Comparison of ENCODE assay signal across 32 mouse cellular contexts in genomic region chr2:181130245-181130644, GRCm38 (mm10). TPM values are rescaled to one million over a fixed set of nuclear protein-coding genes. Genes with fewer than 3 reads are reported as not detected.
DNase-seq lines count a peak whose midpoint lies in the region; ATAC-seq lines count a peak whose summit lies in the region.
"Had no signal": no experiment of that assay in that cellular context is flagged by ENCODE, and none has a peak within 500 bp of the region (broad histone marks: within the 10 kb centered on the region; RNA-seq: fewer than 3 reads in every experiment).

No protein-coding gene starts in this region.

- no peak overlapping the region for H3K27ac ChIP-seq in hindbrain, embryonic 14.5 days
- no peak overlapping the region for H3K27ac ChIP-seq in hindbrain, embryonic 10.5 days
- H3K27ac ChIP-seq in neural tube, embryonic 15.5 days (replicated peaks), result peak overlapping the region; percentile 54
- H3K27ac ChIP-seq: embryonic facial prominence, embryonic 12.5 days; heart, adult 2 months; heart, embryonic 13.5 days; kidney, postnatal 0 days; liver, embryonic 14.5 days; neural tube, embryonic 12.5 days; stomach, embryonic 15.5 days had no signal

- no peaks in the 10 kb centered on the region for H3K27me3 ChIP-seq in hindbrain, embryonic 14.5 days (ENCODE audit: control insufficient read depth, insufficient read depth, low read length)
- peaks cover 42% of the 10 kb centered on the region for H3K27me3 ChIP-seq in hindbrain, embryonic 10.5 days (ENCODE audit: insufficient read depth, poor library complexity, severe bottlenecking)
- H3K27me3 ChIP-seq in neural tube, embryonic 15.5 days (replicated peaks), result peaks cover 4% of the 10 kb centered on the region; the same call in 1 of the 2 replicates

- no peaks in the 10 kb centered on the region for H3K36me3 ChIP-seq in hindbrain, embryonic 14.5 days (replicated peaks; ENCODE audit: control insufficient read depth, insufficient read depth)
- no peaks in the 10 kb centered on the region for H3K36me3 ChIP-seq in hindbrain, embryonic 10.5 days
- no peaks in the 10 kb centered on the region for H3K36me3 ChIP-seq in neural tube, embryonic 15.5 days
- H3K36me3 ChIP-seq: embryonic facial prominence, embryonic 12.5 days; heart, embryonic 13.5 days; neural tube, embryonic 12.5 days; stomach, embryonic 15.5 days had no signal

- H3K4me2 ChIP-seq in hindbrain, embryonic 14.5 days (replicated peaks), result no peak overlapping the region; the same call in 1 of the 2 replicates
- no peak overlapping the region for H3K4me2 ChIP-seq in neural tube, embryonic 15.5 days
- H3K4me2 ChIP-seq: embryonic facial prominence, embryonic 12.5 days; heart, embryonic 13.5 days; neural tube, embryonic 12.5 days; stomach, embryonic 15.5 days had no signal

- H3K4me3 ChIP-seq in hindbrain, embryonic 14.5 days (replicated peaks; ENCODE audit: low read length), result no peak overlapping the region
- H3K4me3 ChIP-seq in hindbrain, embryonic 10.5 days, result no peak overlapping the region
- no peak overlapping the region for H3K4me3 ChIP-seq in neural tube, embryonic 15.5 days (replicated peaks)
- H3K4me3 ChIP-seq: embryonic facial prominence, embryonic 12.5 days; heart, adult 2 months; heart, embryonic 13.5 days; neural tube, embryonic 12.5 days; stomach, embryonic 15.5 days had no signal

- no peak for ATAC-seq in hindbrain, embryonic 14.5 days (ENCODE audit: low FRiP score)
- no peak for ATAC-seq in neural tube, embryonic 15.5 days (ENCODE audit: low FRiP score)
- ATAC-seq: intestine, embryonic 16.5 days; midbrain, embryonic 16.5 days; Patski had no signal

- H3K4me1 ChIP-seq in hindbrain, embryonic 14.5 days (replicated peaks; ENCODE audit: control insufficient read depth, insufficient read depth, low read length), result peaks cover 41% of the 10 kb centered on the region
- peaks cover 25% of the 10 kb centered on the region for H3K4me1 ChIP-seq in hindbrain, embryonic 10.5 days (replicated peaks)
- peaks cover 67% of the 10 kb centered on the region for H3K4me1 ChIP-seq in neural tube, embryonic 15.5 days

- intact Hi-C loops in left cerebral cortex, postnatal 4 days (cut with DNase I), result no loop called here
- intact Hi-C loops in left cerebral cortex, postnatal 14 days (cut with DNase I), result no loop called here

- WGBS in hindbrain, embryonic 14.5 days, result 58% methylated on average over 4 of the region's 4 CpGs
- 79% methylated on average over 4 of the region's 4 CpGs for WGBS in hindbrain, embryonic 10.5 days
- 46% methylated on average over 4 of the region's 4 CpGs for WGBS in neural tube, embryonic 15.5 days

- H3K9ac ChIP-seq in hindbrain, embryonic 14.5 days, result 0 out of 2 replicates have a peak overlapping the region, but pooled peaks have one; percentile 10
- no peak overlapping the region for H3K9ac ChIP-seq in neural tube, embryonic 15.5 days (replicated peaks)
- H3K9ac ChIP-seq: embryonic facial prominence, embryonic 12.5 days; heart, embryonic 13.5 days; liver, embryonic 14.5 days; neural tube, embryonic 12.5 days; stomach, embryonic 15.5 days had no signal

- no peaks in the 10 kb centered on the region for H3K9me3 ChIP-seq in hindbrain, embryonic 14.5 days (ENCODE audit: control insufficient read depth, low read length)
- no peaks in the 10 kb centered on the region for H3K9me3 ChIP-seq in hindbrain, embryonic 10.5 days
- no peaks in the 10 kb centered on the region for H3K9me3 ChIP-seq in neural tube, embryonic 15.5 days (replicated peaks)
- H3K9me3 ChIP-seq: embryonic facial prominence, embryonic 12.5 days; heart, embryonic 13.5 days; neural tube, embryonic 12.5 days; stomach, embryonic 15.5 days had no signal

- peak; percentile 50 for DNase-seq in cerebellum, adult 9-10 months
- DNase-seq in cerebellum, adult 11 months, result no peak
- DNase-seq in hindbrain, embryonic 14.5 days (ENCODE audit: low spot score), result no peak
- DNase-seq in hindbrain, embryonic 10.5 days (ENCODE audit: low spot score), result no peak
- peak; percentile 48 for DNase-seq in left cerebral cortex, postnatal 4 days
- no peak for DNase-seq in left cerebral cortex, postnatal 14 days (ENCODE audit: low spot score in 2 of 2)
- no peak for DNase-seq in urinary bladder, adult 18-20 months (ENCODE audit: low spot score in 2 of 2)
- DNase-seq: adrenal gland, postnatal 10 days; cerebellum, adult 8-10 months; embryo, embryonic 11 days; heart, adult 2 months; heart, postnatal 10 days; kidney, adult 8-10 months; kidney, postnatal 4 days; liver; lung, adult 2 months; lung, postnatal 10 days; right cerebral cortex, postnatal 25 days; thymus, postnatal 14 days had no signal

RNA-seq across cellular contexts. Expression of gene Kcnq2, which starts 4.9 kb away (rescaled TPM):
- 54.2 and 55.9 TPM in 2 replicates for polyA plus RNA-seq in hindbrain, embryonic 14.5 days (2014; fragmentation: Nextera tagmentation; extraction: Ambion mirVana)
- 5.4 and 15.5 TPM in 2 replicates for polyA plus RNA-seq in hindbrain, embryonic 10.5 days (2016; fragmentation: Nextera tagmentation; extraction: Ambion mirVana)
- 100 to 1,000 TPM; 191 to 195 TPM for total RNA-seq in left cerebral cortex, postnatal 4 days (2021)
- 100 to 1,000 TPM; 179 to 188 TPM for total RNA-seq in left cerebral cortex, postnatal 14 days (2021)
- 36.9 and 45.8 TPM in 2 replicates for polyA plus RNA-seq in neural tube, embryonic 15.5 days (2015; fragmentation: Nextera tagmentation; extraction: Ambion mirVana)
- total RNA-seq: gastrocnemius, postnatal 4 days; heart, postnatal 10 days; hematopoietic stem cell, adult 5-6 weeks had no signal
- polyA plus RNA-seq: kidney, postnatal 0 days had no signal

RNA-seq across cellular contexts. Expression of gene Eef1a2, which starts 26.6 kb away (rescaled TPM):
- 21.1 and 22.3 TPM in 2 replicates for polyA plus RNA-seq in hindbrain, embryonic 14.5 days (2014; fragmentation: Nextera tagmentation; extraction: Ambion mirVana)
- 0.47 TPM in 1 of 2 replicates, not detected in the other for polyA plus RNA-seq in hindbrain, embryonic 10.5 days (2016; fragmentation: Nextera tagmentation; extraction: Ambion mirVana)
- total RNA-seq in left cerebral cortex, postnatal 4 days (2021), result 100 to 1,000 TPM; 399 to 423 TPM
- total RNA-seq in left cerebral cortex, postnatal 14 days (2021), result 1,000 to 10,000 TPM; 1,193 to 1,221 TPM
- polyA plus RNA-seq in neural tube, embryonic 15.5 days (2015; fragmentation: Nextera tagmentation; extraction: Ambion mirVana), result 15.4 and 16.8 TPM in 2 replicates
- total RNA-seq: hematopoietic stem cell, adult 5-6 weeks; MEL had no signal
- polyA plus RNA-seq: liver, embryonic 14.5 days; Patski had no signal

RNA-seq across cellular contexts. Expression of gene Ppdpf, which starts 56.8 kb away (rescaled TPM):
- 382 and 446 TPM in 2 replicates for polyA plus RNA-seq in hindbrain, embryonic 14.5 days (2014; fragmentation: Nextera tagmentation; extraction: Ambion mirVana)
- polyA plus RNA-seq in hindbrain, embryonic 10.5 days (2016; fragmentation: Nextera tagmentation; extraction: Ambion mirVana), result 324 and 415 TPM in 2 replicates
- total RNA-seq in left cerebral cortex, postnatal 4 days (2021), result 100 to 1,000 TPM; 132 to 140 TPM
- 100 to 1,000 TPM; 114 to 118 TPM for total RNA-seq in left cerebral cortex, postnatal 14 days (2021)
- polyA plus RNA-seq in neural tube, embryonic 15.5 days (2015; fragmentation: Nextera tagmentation; extraction: Ambion mirVana), result 361 and 401 TPM in 2 replicates

Comparison
In these comparisons a context has a peak if more than half of its experiments do, and no peak if none do; other contexts are left out.
1. DNase-seq: peak in cerebellum, adult 9-10 months (single experiment) and left cerebral cortex, postnatal 4 days (single experiment); none in cerebellum, adult 11 months (single experiment), hindbrain, embryonic 14.5 days (single experiment), hindbrain, embryonic 10.5 days (single experiment), left cerebral cortex, postnatal 14 days (0 of 2) and urinary bladder, adult 18-20 months (0 of 2).
2. RNA of gene Eef1a2, which starts 26.6 kb away (polyA plus RNA-seq): 21.1 to 22.3 TPM in hindbrain, embryonic 14.5 days and 15.4 to 16.8 TPM in neural tube, embryonic 15.5 days; 0.47 TPM in hindbrain, embryonic 10.5 days; every median in the first group is over 10 times any median in the second.